Mouse (Mus musculus): Measurements from ENCODE around the gene Kat2b.
"Not testable (repeated sequence)": the region's sequence is repeated elsewhere in the genome, so short reads cannot be mapped to it uniquely, and the experiment has no call there.

The Kat2b gene

DNA sequence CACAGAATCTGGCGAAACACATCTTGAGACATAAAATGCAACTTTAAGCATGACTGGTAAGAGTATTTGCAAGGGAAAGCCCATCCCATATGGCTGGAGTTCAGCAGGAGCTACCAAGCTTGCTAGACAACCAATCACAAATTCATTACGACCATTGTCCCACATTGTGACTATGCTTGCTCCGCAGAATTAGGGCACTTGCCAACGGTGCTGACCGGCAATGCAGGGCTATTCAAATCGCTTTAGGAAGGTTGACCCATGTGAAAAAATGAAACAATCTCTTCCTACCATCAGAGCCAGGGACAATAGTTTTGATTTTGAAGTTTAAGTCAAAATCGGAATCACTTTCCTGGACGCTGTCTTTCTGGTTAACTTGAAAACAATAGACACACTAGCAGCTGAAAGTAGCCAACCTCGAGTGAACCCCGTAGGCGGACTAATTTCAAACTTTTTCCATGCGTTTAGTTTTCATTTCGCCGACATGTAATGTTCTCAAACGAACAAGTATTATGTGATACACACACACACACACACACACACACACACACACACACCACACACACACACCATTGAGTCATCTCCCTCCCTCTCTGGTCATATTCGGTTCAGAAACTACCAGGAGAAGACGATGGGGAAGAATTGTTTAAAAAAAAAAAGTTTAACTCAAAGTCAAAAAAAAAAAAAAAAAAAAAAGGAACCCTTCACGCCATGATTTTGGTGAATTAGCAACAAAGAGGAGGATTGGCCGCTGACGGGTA is at the start of gene Kat2b:
Gene Kat2b, plus strand, starts transcription at position 701 of the 758 bp plus-strand sequence.
- DNase-seq: peak; percentile 43 to 62

- DNase-seq: no peak
These were observed 47.3 kb upstream of the Kat2b start for GRCm38 (mm10) chr17:53519364-53519763.

GRCm38 (mm10) chr17:53520509-53520908 is 46.2 kb upstream of the Kat2b start:
- DNase-seq: no peak

- no peak for DNase-seq
These were observed 38.6 kb upstream of the Kat2b start for GRCm38 (mm10) chr17:53528034-53528433.

DNA sequence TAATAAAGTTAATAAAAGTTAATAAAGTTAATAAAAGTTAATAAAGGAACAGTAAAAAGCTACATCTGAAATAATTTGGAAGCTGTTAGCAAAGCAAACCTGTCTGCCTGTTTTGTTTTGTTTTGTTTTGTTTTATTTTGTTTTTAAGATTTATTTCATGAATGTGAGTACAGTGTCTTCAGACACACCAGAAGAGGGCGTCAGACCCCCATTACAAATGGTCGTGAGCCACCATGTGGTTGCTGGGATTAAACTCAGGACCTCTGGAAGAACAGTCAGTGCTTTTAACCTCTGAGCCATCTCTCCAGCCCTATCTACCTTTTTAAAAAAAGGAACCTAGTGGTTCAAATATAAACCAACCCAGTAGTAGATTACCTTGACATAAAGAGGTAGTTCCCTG is 35.5 kb upstream of the Kat2b start:
- DNase-seq: peak; percentile 6 to 16

- DNase-seq: peak; percentile 26
These were observed 34.2 kb upstream of the Kat2b start for GRCm38 (mm10) chr17:53532425-53532824.

GRCm38 (mm10) chr17:53539351-53539750 is 27.3 kb upstream of the Kat2b start, which contains the start of gene Pp2d1:
Gene Pp2d1 (minus strand): TSS chr17:53539451.
- not testable (repeated sequence) for DNase-seq

GRCm38 (mm10) chr17:53542536-53542935 is 24.1 kb upstream of the Kat2b start:
- no peak for DNase-seq

DNA sequence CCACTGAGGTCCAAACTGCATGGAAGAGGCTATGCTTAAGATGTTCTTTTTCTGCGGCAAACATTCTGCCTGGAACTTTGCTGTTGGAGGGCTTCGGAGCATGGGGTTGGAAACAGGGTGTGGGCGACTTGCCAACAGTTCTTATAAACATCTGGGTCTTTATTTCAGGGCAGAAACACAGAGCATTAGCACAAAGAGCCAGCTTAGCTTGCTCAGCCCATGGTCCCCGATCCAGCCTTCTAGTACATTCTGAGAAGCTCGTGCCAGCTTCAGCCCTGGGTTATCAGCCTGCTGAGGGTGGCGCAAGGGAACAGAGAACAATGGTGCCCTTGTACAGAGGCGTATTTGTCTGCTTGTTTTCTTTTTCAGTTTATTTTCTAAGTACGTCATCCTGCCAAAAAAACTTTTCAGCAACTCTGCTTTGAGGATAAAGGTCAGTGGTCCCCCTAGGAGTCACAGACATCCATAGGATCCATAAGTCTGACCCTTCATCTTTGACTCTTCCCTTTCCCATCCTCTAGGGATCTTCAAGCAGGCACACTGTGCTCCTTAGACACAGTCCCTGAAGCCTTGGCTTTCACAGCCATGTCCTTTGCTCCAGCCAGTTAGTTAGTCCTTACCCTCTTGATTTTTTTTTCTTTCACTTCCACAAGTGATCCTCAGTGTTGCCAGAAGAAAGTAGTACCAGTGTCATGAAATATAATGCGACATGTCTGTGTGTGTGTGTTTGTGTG is 22.9 kb upstream of the Kat2b start:
- peak; percentile 24 to 27 for DNase-seq

- no peak for DNase-seq
These were observed 15.1 kb upstream of the Kat2b start for GRCm38 (mm10) chr17:53551306-53552299.

- DNase-seq: peak in 1 of 2 experiments; percentile 18
These were observed 12.6 kb upstream of the Kat2b start for GRCm38 (mm10) chr17:53554088-53554487.

DNA sequence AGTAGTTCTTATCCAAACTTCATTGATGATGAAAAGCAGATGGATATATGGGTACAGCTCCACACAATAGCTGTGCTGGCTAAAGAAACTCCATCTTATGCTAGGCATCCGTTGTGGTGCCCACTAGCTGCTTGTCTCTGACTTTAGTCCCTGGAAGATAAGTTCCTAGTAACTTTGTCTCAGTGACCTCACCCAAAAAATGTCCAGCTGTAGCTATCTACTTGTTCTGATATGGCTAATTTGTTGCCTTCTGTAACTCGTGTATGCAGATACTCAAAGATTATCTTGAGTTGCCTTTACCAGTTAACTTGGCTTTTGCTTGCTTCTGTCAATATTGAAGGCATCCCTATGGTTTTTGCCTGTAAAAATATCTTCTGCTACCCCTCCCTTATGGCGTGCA is 11.8 kb upstream of the Kat2b start:
- DNase-seq: no peak

GRCm38 (mm10) chr17:53557443-53557842 is 9.2 kb upstream of the Kat2b start:
- DNase-seq: no peak

DNA sequence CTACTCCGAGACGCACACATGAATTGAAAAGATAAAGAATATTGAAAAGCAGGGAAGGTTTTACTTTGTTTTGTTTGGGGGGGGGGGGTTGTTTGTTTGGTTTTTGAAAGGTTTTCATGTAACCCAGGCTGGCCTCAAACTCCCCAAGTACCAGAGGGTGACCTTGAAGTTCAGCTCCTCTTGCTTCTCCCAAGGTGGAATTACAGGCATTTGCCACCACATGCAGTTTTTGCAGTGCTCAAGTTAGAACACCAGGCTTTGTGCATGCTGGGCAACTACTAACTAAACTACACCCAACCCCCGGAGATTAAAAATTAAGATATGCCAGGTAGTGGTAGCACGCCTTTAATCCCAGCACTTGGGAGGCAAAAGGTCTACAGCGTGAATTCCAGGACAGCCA is 7.0 kb upstream of the Kat2b start:
- no peak for DNase-seq

DNA sequence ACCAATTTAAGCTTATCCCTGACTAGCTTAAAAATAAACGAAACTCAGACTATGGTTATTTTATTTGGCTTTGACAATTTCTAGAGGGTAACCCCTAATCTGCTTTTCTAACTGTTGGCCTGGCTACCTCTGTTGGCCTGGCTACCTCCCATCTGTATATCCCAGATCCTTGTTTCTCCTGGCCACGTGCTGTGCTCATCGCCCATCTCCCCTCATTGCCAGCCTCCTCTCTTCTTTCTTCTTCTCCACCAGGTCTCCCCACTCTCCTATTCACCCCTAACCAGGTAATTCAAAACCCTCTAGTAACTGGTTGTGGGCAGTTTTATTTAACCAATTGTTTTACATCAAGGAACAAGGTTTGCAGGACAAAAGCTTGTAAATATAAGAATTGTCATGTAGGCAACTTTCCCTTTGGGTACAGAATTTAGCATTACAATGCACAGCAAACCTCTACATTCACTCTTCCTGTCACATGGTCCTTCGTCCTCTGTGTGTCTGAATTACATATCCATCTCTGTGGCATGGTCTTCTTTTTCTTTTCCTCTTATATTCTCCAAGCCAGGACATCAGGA is 5.1 kb upstream of the Kat2b start:
- DNase-seq: no peak

DNA sequence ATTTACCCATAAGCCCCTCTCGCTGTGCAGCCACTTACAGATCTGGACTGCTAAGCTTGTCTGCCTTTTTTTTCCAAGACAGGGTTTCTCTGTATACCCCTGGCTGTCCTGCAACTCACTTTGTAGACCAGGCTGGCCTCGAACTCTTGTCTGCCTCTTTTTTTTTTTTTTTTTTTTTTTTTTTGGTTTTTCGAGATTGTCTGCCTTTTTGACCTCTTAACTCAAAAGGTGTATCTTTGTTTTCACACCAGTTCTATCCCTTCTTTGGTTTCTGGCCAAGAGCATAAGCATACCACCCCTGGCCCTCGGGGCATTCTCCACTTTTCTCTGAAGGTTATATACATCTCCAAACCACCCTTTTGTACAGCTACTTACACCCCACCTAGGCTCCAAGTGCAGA is 1.8 kb upstream of the Kat2b start:
- DNase-seq: no peak

- DNase-seq: peak; percentile 74 to 85
These were observed 271 bp downstream of the Kat2b start for GRCm38 (mm10) chr17:53566919-53567345.

GRCm38 (mm10) chr17:53567346-53568101 is 863 bp downstream of the Kat2b start:
- peak; percentile 70 to 77 for DNase-seq

GRCm38 (mm10) chr17:53568118-53568517 is 1.5 kb downstream of the Kat2b start:
- DNase-seq: peak; percentile 83 to 88

DNA sequence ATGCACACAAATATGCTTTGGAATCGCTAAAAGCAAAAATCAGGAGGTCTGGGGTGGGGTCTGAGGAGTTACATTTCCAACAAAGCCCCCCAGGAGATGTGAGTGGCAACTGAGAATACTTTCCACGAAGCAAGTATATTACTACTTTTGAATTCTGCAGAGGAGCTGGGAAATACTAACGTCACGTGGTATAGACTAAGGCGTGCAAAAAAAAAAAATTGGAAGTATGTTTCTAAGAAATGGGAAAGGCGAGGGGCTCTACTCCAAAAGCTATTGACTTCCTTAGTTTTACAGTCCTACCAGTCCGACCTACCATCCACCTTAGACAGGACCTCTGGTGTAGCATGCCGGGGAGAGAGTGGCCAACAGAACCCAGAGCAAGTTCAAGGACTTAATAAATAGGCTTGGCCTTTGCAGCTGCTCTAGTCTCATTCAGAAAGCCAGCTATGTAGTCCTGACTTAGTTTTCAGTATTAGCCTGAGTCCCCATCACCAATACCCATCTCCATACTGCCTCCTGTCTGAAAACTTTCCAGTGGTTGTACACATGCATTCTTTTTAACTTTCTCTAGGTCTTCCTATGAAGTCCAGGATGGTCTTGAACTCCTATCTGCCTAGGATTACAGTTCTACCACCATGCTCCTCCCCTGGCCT is 2.2 kb downstream of the Kat2b start:
- DNase-seq: no peak

DNA sequence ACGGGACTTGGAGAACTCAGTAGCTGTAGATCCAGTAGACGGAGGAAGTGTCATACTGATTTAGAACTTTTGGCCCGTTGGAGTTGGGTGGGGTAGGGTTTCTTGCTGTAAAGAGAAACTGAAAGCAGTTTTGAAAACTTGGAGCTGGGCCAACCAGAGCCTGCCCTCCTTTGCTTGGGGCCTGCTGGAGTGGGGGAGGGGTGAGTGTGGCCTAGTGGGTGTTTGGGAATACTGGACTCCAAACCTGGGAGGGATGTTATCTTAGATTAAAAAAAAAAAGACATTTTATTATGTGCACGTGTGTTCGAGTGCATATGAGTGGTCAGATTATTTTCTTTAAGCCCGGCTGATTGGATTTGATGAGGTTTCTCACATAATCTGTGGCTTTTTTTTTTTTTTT is 3.2 kb downstream of the Kat2b start:
- peak; percentile 77 to 85 for DNase-seq

Data from kidney, postnatal 4 days (tissue).